Mouse (Mus musculus) cerebellum, adult 2 months (tissue): ENCODE measurements around the gene Bfsp2.

Experiments
- CTCF ChIP-seq: fragments of 200-500 bp; IDR thresholded peaks from 2 replicates; pipeline ENCODE4 v1.5.1; 2011; ENCODE audit warnings: low read depth, mild to moderate bottlenecking, control low read depth, low read length, moderate library complexity, borderline replicate concordance; ENCODE audit not compliant: insufficient read depth
- POLR2A ChIP-seq: fragments of 200-500 bp; IDR thresholded peaks from 2 replicates; pipeline ENCODE4 v1.6.1; 2011; ENCODE audit warnings: low read length, control low read depth, borderline replicate concordance; ENCODE audit not compliant: insufficient read depth

DNA sequence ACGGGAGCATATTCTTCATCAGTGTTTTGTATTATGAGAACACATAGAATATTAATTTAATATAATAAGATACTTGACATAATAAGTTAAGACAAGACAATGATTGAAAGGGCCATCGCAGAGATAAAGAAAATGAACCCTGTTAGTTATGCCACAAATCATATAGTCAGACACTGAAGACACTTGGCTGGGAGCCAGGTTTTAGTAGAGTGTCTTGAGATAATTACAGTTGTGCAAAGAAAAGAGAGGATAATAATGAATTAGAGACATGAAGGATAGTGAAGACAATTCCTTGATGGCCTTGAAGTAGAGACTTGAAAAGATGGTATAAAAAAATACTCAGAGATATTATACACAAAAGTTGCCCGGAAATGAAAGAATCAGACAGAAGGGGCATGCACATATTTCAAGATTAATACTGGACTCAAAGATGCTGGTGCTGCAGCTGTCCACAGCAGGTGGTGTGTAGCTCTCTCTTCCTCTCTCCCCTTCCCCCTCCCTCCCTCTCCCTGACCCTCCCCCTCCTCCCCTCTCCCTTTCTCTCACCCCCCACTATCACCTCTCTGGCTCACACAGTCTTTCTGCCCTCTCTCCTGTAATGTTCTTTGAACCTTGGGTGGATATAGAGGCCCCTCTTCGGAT, 72.0 kb downstream of the Bfsp2 start:
- TF ChIP-seq CTCF (no peak), POLR2A (no peak)
